Mouse (Mus musculus) stomach, embryonic 16.5 days (tissue): Measurements from ENCODE around the gene Atg4c. TPM values are rescaled to one million over a fixed set of nuclear protein-coding genes. Genes with fewer than 3 reads are reported as not detected.

Experiments used
- ATAC-seq: fragments of 200-750 bp; cut with Nextera tagmentation; 2 replicates; pipeline ENCODE4 v1.8.0; 2017; ENCODE audit warnings: moderate number of reproducible peaks, moderate TSS enrichment; ENCODE audit not compliant: insufficient read depth, low FRiP score
- H3K27ac ChIP-seq: fragments of 300-500 bp; sonication (generic); 2 replicates; pipeline ENCODE4 v1.5.1; 2014; ENCODE audit warnings: low read length
- H3K27me3 ChIP-seq: fragments of 300-500 bp; sonication (generic); 2 replicates; pipeline ENCODE4 v1.6.1; 2014; ENCODE audit warnings: low read length, control low read depth, mixed read lengths; ENCODE audit not compliant: control insufficient read depth, insufficient read depth
- H3K36me3 ChIP-seq: fragments of 300-500 bp; sonication (generic); 2 replicates; pipeline ENCODE4 v1.6.1; 2014; ENCODE audit warnings: low read length; ENCODE audit not compliant: control insufficient read depth, insufficient read depth
- H3K4me1 ChIP-seq: fragments of 300-500 bp; sonication (generic); 2 replicates; pipeline ENCODE4 v1.6.1; 2014; ENCODE audit warnings: low read length, control low read depth, mixed read lengths; ENCODE audit not compliant: control insufficient read depth, insufficient read depth
- H3K4me2 ChIP-seq: fragments of 300-500 bp; sonication (generic); 2 replicates; pipeline ENCODE4 v1.6.1; 2014; ENCODE audit warnings: low read depth, low read length, mixed read lengths
- H3K4me3 ChIP-seq: fragments of 300-500 bp; sonication (generic); replicated peaks from 2 replicates; pipeline ENCODE4 v1.5.1; 2014; ENCODE audit warnings: mild to moderate bottlenecking, low read length
- H3K9ac ChIP-seq: fragments of 300-500 bp; sonication (generic); 2 replicates; pipeline ENCODE4 v1.6.1; 2014; ENCODE audit warnings: low read length
- H3K9me3 ChIP-seq: fragments of 300-500 bp; sonication (generic); replicated peaks from 2 replicates; pipeline ENCODE4 v1.6.1; 2016; ENCODE audit warnings: low read length, control low read depth; ENCODE audit not compliant: control insufficient read depth
- WGBS: fragments of 180-500 bp; shearing (Covaris S2); extraction: QIAGEN DNeasy Blood & Tissue Kit; methylation state at CpG from one replicate; pipeline ENCODE4 v1.1.7; 2014; 5-methylcytosine and 5-hydroxymethylcytosine counted together
- polyA plus RNA-seq: library from polyadenylated mRNA; unstranded; fragments of >200 nt; fragmentation: Nextera tagmentation; extraction: Ambion mirVana; gene quantifications from 2 replicates; pipeline ENCODE4 v1.2.1, GENCODE M21; 2015

Atg4c gene
- polyA plus RNA-seq, result 11.8 and 13.9 TPM in 2 replicates

- WGBS, result under 1% methylated on average over 50 of the region's 50 CpGs
- H3K4me3 ChIP-seq, result peak within 1 kb of the TSS; percentile 70
- no peaks in the 10 kb centered on the region for H3K9me3 ChIP-seq
- ATAC-seq, result peak; percentile 95
- no peaks in the 10 kb centered on the region for H3K4me1 ChIP-seq
- peak within 1 kb of the TSS; percentile 74 for H3K4me2 ChIP-seq
- peak within 1 kb of the TSS; percentile 93 for H3K9ac ChIP-seq
- no peaks in the 10 kb centered on the region for H3K27me3 ChIP-seq
- H3K27ac ChIP-seq, result peak within 1 kb of the TSS; percentile 89
- no peaks in the 10 kb centered on the region for H3K36me3 ChIP-seq
Measured at GRCm38 (mm10) chr4:99193810-99194582, at the start of gene Atg4c. TSS of gene Atg4c (plus strand) at chr4:99193934.

- H3K4me3 ChIP-seq, result no peak overlapping the region
- no peaks in the 10 kb centered on the region for H3K36me3 ChIP-seq
- H3K9ac ChIP-seq, result no peak overlapping the region
- ATAC-seq, result no peak
- H3K4me1 ChIP-seq, result 0 out of 2 replicates have a peak, but pooled peaks cover 2% of the 10 kb centered on the region
- H3K27ac ChIP-seq, result peak overlapping the region; percentile 59; the same call in 1 of the 2 replicates
- no peak overlapping the region for H3K4me2 ChIP-seq
- 71% methylated on average over 4 of the region's 4 CpGs for WGBS
- no peaks in the 10 kb centered on the region for H3K9me3 ChIP-seq
- H3K27me3 ChIP-seq, result no peaks in the 10 kb centered on the region
Measured at GRCm38 (mm10) chr4:99151434-99151833, 42.3 kb upstream of the Atg4c start.

GRCm38 (mm10) chr4:99151885-99152558, 41.7 kb upstream of the Atg4c start:
- Histone ChIP-seq H3K4me3 (no peak overlapping the region), H3K36me3 (no peaks in the 10 kb centered on the region), H3K27me3 (no peaks in the 10 kb centered on the region), H3K9ac (peak overlapping the region; percentile 31; the same call in 1 of the 2 replicates), H3K4me2 (no peak overlapping the region), H3K27ac (peak overlapping the region; percentile 59), H3K9me3 (no peaks in the 10 kb centered on the region), H3K4me1 (0 out of 2 replicates have a peak, but pooled peaks cover 2% of the 10 kb centered on the region)
- peak; percentile 59; the same call in 1 of the 2 replicates for ATAC-seq
- 38% methylated on average over 4 of the region's 4 CpGs for WGBS

GRCm38 (mm10) chr4:99156641-99157307, 37.0 kb upstream of the Atg4c start:
- Histone ChIP-seq H3K4me3 (no peak overlapping the region), H3K27me3 (no peaks in the 10 kb centered on the region), H3K9ac (no peak overlapping the region), H3K36me3 (no peaks in the 10 kb centered on the region), H3K27ac (no peak overlapping the region), H3K9me3 (no peaks in the 10 kb centered on the region), H3K4me1 (0 out of 2 replicates have a peak, but pooled peaks cover 2% of the 10 kb centered on the region), H3K4me2 (no peak overlapping the region)
- no peak for ATAC-seq
- WGBS, result 45% methylated on average over 11 of the region's 11 CpGs

- Histone ChIP-seq H3K27ac (no peak overlapping the region), H3K9me3 (no peaks in the 10 kb centered on the region), H3K27me3 (no peaks in the 10 kb centered on the region), H3K36me3 (no peaks in the 10 kb centered on the region), H3K9ac (no peak overlapping the region), H3K4me3 (no peak overlapping the region), H3K4me2 (no peak overlapping the region), H3K4me1 (peaks cover 4% of the 10 kb centered on the region; the same call in 1 of the 2 replicates)
- WGBS, result 84% methylated on average over 5 of the region's 5 CpGs
- no peak for ATAC-seq
Measured at GRCm38 (mm10) chr4:99158495-99158894, 35.2 kb upstream of the Atg4c start.

GRCm38 (mm10) chr4:99160414-99160813, 33.3 kb upstream of the Atg4c start:
- Histone ChIP-seq H3K4me3 (no peak overlapping the region), H3K9me3 (no peaks in the 10 kb centered on the region), H3K4me2 (no peak overlapping the region), H3K36me3 (no peaks in the 10 kb centered on the region), H3K9ac (no peak overlapping the region), H3K4me1 (peaks cover 6% of the 10 kb centered on the region; the same call in 1 of the 2 replicates), H3K27me3 (no peaks in the 10 kb centered on the region), H3K27ac (no peak overlapping the region)
- WGBS, result 31% methylated on average over 3 of the region's 3 CpGs
- no peak for ATAC-seq

- WGBS, result 71% methylated on average over 5 of the region's 5 CpGs
- H3K4me2 ChIP-seq, result no peak overlapping the region
- ATAC-seq, result no peak
Measured at GRCm38 (mm10) chr4:99160899-99161298, 32.8 kb upstream of the Atg4c start.

GRCm38 (mm10) chr4:99161457-99161971, 32.2 kb upstream of the Atg4c start:
- Histone ChIP-seq H3K27ac (peak overlapping the region; percentile 14; the same call in 1 of the 2 replicates), H3K4me3 (no peak overlapping the region), H3K9me3 (no peaks in the 10 kb centered on the region), H3K9ac (no peak overlapping the region), H3K27me3 (no peaks in the 10 kb centered on the region), H3K4me2 (no peak overlapping the region; the same call in 1 of the 2 replicates), H3K4me1 (peaks cover 6% of the 10 kb centered on the region; the same call in 1 of the 2 replicates), H3K36me3 (no peaks in the 10 kb centered on the region)
- WGBS, result 16% methylated on average over 6 of the region's 6 CpGs
- ATAC-seq, result peak; percentile 26; the same call in 1 of the 2 replicates

More at GRCm38 (mm10) chr4:99160899-99161298, 32.8 kb upstream of the Atg4c start:
- Histone ChIP-seq H3K27me3 (no peaks in the 10 kb centered on the region), H3K4me1 (peaks cover 6% of the 10 kb centered on the region; the same call in 1 of the 2 replicates), H3K9ac (no peak overlapping the region), H3K36me3 (no peaks in the 10 kb centered on the region), H3K27ac (no peak overlapping the region), H3K4me3 (no peak overlapping the region), H3K9me3 (no peaks in the 10 kb centered on the region)
